Mouse (Mus musculus): ENCODE measurements around the gene Sntb2. TPM values are rescaled to one million over a fixed set of nuclear protein-coding genes. Genes with fewer than 3 reads are reported as not detected.
"Not testable (repeated sequence)": the region's sequence is repeated elsewhere in the genome, so short reads cannot be mapped to it uniquely, and the experiment has no call there.

The Sntb2 gene
- polyA plus RNA-seq, 1 experiment from 2014 or later, result 1.3 TPM

DNA sequence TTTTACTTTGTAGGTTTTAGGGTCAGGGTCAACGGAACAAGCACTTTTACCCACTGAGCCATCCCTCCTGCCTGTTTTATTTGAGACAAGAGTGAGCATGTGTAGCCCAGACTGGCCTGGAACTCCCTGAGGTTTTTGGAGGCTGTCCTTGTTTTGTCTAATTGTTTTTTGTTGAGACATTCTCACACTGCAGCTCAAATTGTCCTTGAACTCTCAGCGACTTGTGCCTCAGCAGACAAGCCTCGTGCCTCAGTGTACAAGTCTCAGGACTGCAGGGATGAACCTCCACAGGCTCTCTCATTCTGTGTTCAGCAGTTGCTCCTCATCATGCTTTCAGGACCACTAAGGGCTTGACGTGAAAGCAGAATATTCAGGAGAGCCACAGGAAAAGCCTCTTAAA lies 16.2 kb downstream of the Sntb2 start:
- Histone ChIP-seq H3K4me2 (no peak overlapping the region), H3K4me1 (replicated peaks) (no peaks in the 10 kb centered on the region), H3K9me3 (replicated peaks) (no peaks in the 10 kb centered on the region), H3K27me3 (no peaks in the 10 kb centered on the region), H3K36me3 (replicated peaks) (no peaks in the 10 kb centered on the region), H3K4me3 (replicated peaks) (no peak overlapping the region), H3K9ac (no peak overlapping the region), H3K27ac (replicated peaks) (no peak overlapping the region)
- WGBS (ENCODE audit: insufficient replicate concordance), result 51% methylated on average over 4 of the region's 4 CpGs
- no peak for ATAC-seq (ENCODE audit: insufficient read depth)

DNA sequence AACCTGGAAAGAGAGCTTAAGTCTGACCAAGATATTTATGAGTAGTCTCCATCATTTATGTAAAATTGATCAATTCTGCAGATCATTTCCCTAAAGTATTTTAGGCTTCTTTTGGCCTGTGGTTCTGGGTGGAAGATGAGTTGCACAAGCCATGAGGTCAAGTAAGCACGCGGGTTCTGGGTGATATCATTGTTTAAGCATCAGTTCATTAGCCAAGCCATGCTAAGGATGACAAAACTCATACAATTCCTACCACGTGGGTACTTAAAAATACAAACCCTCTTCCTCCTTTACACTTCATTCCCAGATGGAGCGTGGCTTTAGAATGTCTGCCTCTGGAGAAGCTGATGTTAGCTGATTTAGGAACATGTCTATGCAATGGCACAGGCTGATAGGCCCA lies 18.0 kb downstream of the Sntb2 start:
- Histone ChIP-seq H3K4me1 (replicated peaks) (no peaks in the 10 kb centered on the region), H3K9me3 (replicated peaks) (no peaks in the 10 kb centered on the region), H3K4me3 (replicated peaks) (no peak overlapping the region), H3K27ac (replicated peaks) (no peak overlapping the region), H3K4me2 (no peak overlapping the region), H3K27me3 (no peaks in the 10 kb centered on the region), H3K9ac (no peak overlapping the region), H3K36me3 (replicated peaks) (no peaks in the 10 kb centered on the region)
- 60% methylated on average over 4 of the region's 4 CpGs for WGBS (ENCODE audit: insufficient replicate concordance)
- no peak for ATAC-seq (ENCODE audit: insufficient read depth)

DNA sequence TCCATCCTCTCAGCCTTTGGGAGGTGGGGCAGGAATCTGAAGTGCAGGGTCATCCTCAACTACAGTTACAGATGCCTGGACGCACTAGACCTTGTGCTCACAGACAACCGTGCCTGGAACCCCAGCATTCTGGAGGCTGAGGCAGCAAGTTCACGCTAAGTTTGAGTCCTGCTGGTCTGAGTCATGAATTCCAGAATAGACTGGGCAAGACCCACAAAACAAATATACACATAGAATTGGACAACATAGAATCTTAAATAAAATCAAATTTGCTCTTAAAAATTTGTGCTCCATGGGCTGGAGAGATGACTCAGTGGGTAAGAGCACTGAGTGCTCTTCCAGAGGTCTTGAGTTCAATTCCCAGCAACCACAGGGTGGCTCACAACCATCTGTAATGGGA lies 21.5 kb downstream of the Sntb2 start:
- Histone ChIP-seq H3K36me3 (replicated peaks) (no peaks in the 10 kb centered on the region), H3K27me3 (no peaks in the 10 kb centered on the region), H3K4me2 (no peak overlapping the region), H3K27ac (replicated peaks) (no peak overlapping the region), H3K9me3 (replicated peaks) (no peaks in the 10 kb centered on the region), H3K4me3 (replicated peaks) (no peak overlapping the region), H3K9ac (no peak overlapping the region), H3K4me1 (replicated peaks) (no peaks in the 10 kb centered on the region)
- WGBS (ENCODE audit: insufficient replicate concordance), result 78% methylated on average over 3 of the region's 3 CpGs
- ATAC-seq (ENCODE audit: insufficient read depth), result no peak

DNA sequence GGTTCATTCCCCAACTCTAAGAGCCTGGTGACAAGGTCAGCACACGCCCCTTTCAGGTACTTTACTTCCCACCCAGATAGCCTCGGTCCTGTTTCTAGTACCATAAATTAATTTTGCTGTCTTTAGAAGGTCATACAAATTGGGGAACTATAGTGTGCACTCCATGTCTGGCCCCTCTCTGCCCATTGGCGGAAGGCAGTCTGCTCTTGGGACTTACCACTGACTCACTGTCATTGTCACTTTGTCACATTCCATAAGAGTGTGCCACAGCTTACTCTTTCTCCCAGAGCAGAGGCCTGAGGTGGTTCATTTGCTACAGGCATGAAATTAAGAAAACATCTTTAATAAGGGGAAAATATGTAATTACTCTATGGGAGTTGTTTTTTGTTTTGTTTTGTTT lies 22.7 kb downstream of the Sntb2 start:
- Histone ChIP-seq H3K9me3 (replicated peaks) (no peaks in the 10 kb centered on the region), H3K9ac (no peak overlapping the region), H3K4me1 (replicated peaks) (no peaks in the 10 kb centered on the region), H3K27ac (replicated peaks) (no peak overlapping the region), H3K27me3 (no peaks in the 10 kb centered on the region), H3K36me3 (replicated peaks) (no peaks in the 10 kb centered on the region), H3K4me2 (no peak overlapping the region), H3K4me3 (replicated peaks) (no peak overlapping the region)
- 49% methylated on average over 3 of the region's 3 CpGs for WGBS (ENCODE audit: insufficient replicate concordance)
- no peak for ATAC-seq (ENCODE audit: insufficient read depth)

DNA sequence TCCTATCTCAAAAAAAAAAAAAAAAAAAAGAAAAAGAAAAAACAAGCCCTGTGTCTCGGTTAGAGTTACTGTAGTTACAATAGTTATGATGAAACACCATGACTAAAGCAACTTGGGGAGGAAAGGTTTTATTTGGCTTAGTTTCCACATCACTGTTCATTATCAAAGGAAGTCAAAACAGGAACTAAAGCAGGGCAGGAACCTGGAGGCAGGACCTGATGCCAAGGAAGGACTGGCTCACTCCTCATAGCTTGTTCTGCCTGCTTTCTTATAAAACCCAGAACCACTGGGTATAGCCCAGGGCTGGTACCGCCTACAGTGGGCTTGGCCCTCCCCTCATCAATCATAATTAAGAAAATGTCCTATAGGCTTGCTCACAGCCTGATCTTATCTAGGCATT lies 24.1 kb downstream of the Sntb2 start:
- Histone ChIP-seq H3K4me1 (replicated peaks) (no peaks in the 10 kb centered on the region), H3K27ac (replicated peaks) (no peak overlapping the region), H3K4me3 (replicated peaks) (no peak overlapping the region), H3K36me3 (replicated peaks) (no peaks in the 10 kb centered on the region), H3K4me2 (no peak overlapping the region), H3K9me3 (replicated peaks) (no peaks in the 10 kb centered on the region), H3K27me3 (no peaks in the 10 kb centered on the region), H3K9ac (no peak overlapping the region)
- 41% methylated on average over 2 of the region's 2 CpGs for WGBS (ENCODE audit: insufficient replicate concordance)
- ATAC-seq (ENCODE audit: insufficient read depth), result no peak

DNA sequence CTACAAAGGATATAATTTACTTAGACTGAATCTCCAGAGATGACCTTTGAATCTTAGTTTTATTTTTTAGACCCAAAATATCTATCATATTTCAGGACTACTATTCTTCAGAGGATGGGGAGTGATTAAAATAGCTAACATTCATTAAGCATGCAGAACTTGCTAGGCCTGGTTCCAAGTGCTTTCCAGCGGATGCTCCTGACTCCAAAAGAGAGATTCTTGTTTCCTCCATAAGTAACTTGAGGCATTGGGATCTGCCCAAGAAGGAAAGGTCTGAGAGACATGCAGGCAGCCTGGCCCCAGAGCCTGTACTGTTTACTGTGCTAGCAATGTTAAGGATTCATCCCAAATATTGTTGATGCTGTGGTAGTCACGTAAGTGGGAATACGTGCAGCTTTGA lies 26.8 kb downstream of the Sntb2 start:
- no peaks in the 10 kb centered on the region for H3K27me3 ChIP-seq
- no peaks in the 10 kb centered on the region for H3K36me3 ChIP-seq (replicated peaks)
- H3K4me3 ChIP-seq (replicated peaks), result no peak overlapping the region
- H3K9ac ChIP-seq, result no peak overlapping the region
- H3K9me3 ChIP-seq (replicated peaks), result no peaks in the 10 kb centered on the region
- 71% methylated on average over 3 of the region's 3 CpGs for WGBS (ENCODE audit: insufficient replicate concordance)
- H3K4me2 ChIP-seq, result no peak overlapping the region
- H3K4me1 ChIP-seq (replicated peaks), result no peaks in the 10 kb centered on the region
- H3K27ac ChIP-seq (replicated peaks), result no peak overlapping the region
- ATAC-seq (ENCODE audit: insufficient read depth), result no peak

DNA sequence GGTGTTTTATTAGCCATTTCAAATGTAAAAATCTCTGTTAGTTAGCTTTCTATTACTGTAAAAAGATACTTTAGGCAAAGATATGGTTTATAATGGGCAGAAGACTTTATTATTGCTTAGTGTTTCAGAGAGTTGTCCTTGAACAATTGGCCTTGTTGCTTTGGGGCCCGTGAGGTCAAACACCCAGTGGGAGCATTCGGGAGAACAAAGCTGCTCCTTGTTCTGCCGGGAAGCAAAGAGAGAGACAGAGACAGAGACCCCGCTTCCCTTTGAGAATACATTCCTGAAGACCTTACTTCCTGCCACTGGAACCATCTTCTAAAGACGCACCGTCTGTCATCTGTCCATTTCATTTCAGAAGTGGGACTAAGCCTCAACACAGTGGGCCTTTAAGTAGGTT lies 27.8 kb downstream of the Sntb2 start:
- no peaks in the 10 kb centered on the region for H3K36me3 ChIP-seq (replicated peaks)
- H3K27ac ChIP-seq (replicated peaks), result no peak overlapping the region
- no peak overlapping the region for H3K9ac ChIP-seq
- no peak overlapping the region for H3K4me3 ChIP-seq (replicated peaks)
- no peaks in the 10 kb centered on the region for H3K4me1 ChIP-seq (replicated peaks)
- H3K27me3 ChIP-seq, result no peaks in the 10 kb centered on the region
- no peak overlapping the region for H3K4me2 ChIP-seq
- ATAC-seq (ENCODE audit: insufficient read depth), result no peak
- no peaks in the 10 kb centered on the region for H3K9me3 ChIP-seq (replicated peaks)
- 68% methylated on average over 6 of the region's 6 CpGs for WGBS (ENCODE audit: insufficient replicate concordance)

DNA sequence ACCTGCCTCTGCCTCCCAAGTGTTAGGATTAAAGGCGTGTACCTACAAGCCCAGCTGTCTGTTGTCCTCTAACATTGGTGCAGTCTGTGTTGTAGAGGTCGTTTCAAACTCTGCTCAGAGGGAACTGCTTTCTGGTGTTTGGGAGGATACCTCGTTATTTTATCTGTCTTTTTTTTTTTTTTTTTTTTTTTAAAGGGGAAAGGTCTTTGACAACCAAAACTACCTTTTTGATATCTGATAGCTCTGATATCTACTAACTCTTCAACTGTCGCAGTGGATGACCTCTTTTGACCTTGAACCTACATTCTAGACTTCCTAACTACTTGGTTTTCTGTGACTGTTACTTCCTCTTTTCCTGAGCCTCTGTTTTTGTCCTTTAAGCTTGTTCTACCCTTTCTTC lies 29.0 kb downstream of the Sntb2 start:
- WGBS (ENCODE audit: insufficient replicate concordance), result 21% methylated on average over 4 of the region's 4 CpGs
- ATAC-seq (ENCODE audit: insufficient read depth), result no peak
- Histone ChIP-seq H3K9ac (no peak overlapping the region), H3K4me1 (replicated peaks) (no peaks in the 10 kb centered on the region), H3K9me3 (replicated peaks) (no peaks in the 10 kb centered on the region), H3K27me3 (no peaks in the 10 kb centered on the region), H3K4me3 (replicated peaks) (no peak overlapping the region), H3K4me2 (no peak overlapping the region), H3K27ac (replicated peaks) (no peak overlapping the region), H3K36me3 (replicated peaks) (no peaks in the 10 kb centered on the region)

DNA sequence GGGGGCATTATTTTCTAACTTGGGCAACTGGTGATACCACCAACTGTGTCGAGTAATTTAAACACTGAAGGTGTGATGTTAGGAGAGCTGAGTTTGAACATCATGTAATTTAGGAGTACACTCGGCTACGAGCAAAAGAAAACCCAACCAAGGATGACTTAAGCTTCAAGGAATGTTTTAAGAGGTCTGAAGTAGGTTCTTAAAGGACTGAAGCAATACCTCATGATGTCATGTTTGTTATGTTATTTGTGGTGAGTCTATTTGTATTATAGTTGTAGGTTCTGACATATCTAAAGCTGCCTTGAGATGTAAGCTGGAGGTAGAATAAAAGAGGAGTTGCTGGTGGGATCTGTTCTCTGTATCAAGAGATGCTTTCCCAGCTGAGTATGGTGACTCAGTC lies 34.4 kb downstream of the Sntb2 start:
- ATAC-seq (ENCODE audit: insufficient read depth), result no peak
- H3K27me3 ChIP-seq, result no peaks in the 10 kb centered on the region
- no peaks in the 10 kb centered on the region for H3K9me3 ChIP-seq (replicated peaks)
- H3K4me2 ChIP-seq, result no peak overlapping the region
- H3K4me1 ChIP-seq (replicated peaks), result 0 out of 2 replicates have a peak, but pooled peaks cover 2% of the 10 kb centered on the region
- H3K4me3 ChIP-seq (replicated peaks), result no peak overlapping the region
- H3K27ac ChIP-seq (replicated peaks), result no peak overlapping the region
- 69% methylated on average over 3 of the region's 3 CpGs for WGBS (ENCODE audit: insufficient replicate concordance)
- H3K36me3 ChIP-seq (replicated peaks), result no peaks in the 10 kb centered on the region
- no peak overlapping the region for H3K9ac ChIP-seq

DNA sequence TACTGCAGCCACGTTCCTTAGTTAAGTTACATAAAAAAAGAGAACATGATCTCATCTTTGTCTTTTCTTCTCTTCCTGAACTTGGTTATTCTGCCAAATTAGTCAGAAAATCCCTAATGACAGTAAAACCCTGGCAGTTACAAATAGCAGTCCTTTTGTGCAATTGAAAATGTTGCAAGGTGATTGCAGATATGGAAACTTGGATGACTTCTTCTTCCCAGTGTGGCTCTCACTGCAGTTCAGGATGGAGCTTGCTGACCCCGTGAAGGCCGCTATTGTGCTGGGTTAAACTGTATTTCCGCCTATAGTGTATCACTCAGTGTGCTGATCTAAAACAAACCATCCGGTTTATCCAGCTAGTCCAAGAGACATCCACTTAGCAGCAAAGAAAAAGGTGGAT lies 36.4 kb downstream of the Sntb2 start:
- Histone ChIP-seq H3K9me3 (replicated peaks) (no peaks in the 10 kb centered on the region), H3K27ac (replicated peaks) (no peak overlapping the region), H3K4me1 (replicated peaks) (0 out of 2 replicates have a peak, but pooled peaks cover 2% of the 10 kb centered on the region), H3K36me3 (replicated peaks) (no peaks in the 10 kb centered on the region), H3K9ac (no peak overlapping the region), H3K27me3 (no peaks in the 10 kb centered on the region), H3K4me3 (replicated peaks) (no peak overlapping the region), H3K4me2 (no peak overlapping the region)
- 53% methylated on average over 5 of the region's 5 CpGs for WGBS (ENCODE audit: insufficient replicate concordance)
- no peak for ATAC-seq (ENCODE audit: insufficient read depth)

DNA sequence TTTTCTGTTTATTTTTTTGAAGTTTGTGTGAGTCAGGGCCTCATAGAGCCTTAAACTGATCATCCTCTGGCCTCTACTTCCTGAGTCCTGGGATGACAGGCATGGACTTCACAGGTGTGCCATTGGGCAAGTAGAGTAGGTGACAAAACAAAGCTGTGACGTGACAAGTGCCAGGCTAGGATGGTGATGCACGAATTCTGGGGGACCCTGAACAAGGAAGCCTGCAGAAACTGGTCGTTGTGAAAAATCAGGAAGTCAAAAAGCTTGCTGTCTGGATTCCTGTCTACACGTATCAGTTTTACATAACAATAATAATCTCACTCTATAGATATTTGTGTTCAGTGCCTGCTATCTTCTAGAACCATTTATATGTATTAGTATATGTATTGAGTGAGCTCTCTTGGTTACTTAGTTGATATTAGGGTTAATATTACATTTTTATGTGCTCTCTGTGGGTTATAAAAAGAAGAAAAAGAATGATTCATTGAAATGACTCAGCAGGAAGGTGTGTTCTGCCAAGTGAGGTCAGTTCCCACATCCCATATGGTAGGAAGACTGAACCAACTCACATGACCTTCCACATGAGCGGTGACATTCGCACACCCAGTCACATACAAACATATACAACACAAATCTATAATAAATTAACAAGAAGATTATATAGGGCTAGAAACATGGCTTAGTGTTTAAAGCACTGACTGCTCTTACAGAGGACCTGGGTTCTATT lies 37.2 kb downstream of the Sntb2 start:
- Histone ChIP-seq H3K4me3 (replicated peaks) (no peak overlapping the region), H3K9me3 (replicated peaks) (no peaks in the 10 kb centered on the region), H3K4me1 (replicated peaks) (0 out of 2 replicates have a peak, but pooled peaks cover 2% of the 10 kb centered on the region), H3K36me3 (replicated peaks) (no peaks in the 10 kb centered on the region), H3K9ac (no peak overlapping the region), H3K27ac (replicated peaks) (0 out of 2 replicates have a peak overlapping the region, but pooled peaks have one; percentile 29), H3K27me3 (no peaks in the 10 kb centered on the region), H3K4me2 (no peak overlapping the region)
- WGBS (ENCODE audit: insufficient replicate concordance), result 28% methylated on average over 6 of the region's 6 CpGs
- no peak for ATAC-seq (ENCODE audit: insufficient read depth)

DNA sequence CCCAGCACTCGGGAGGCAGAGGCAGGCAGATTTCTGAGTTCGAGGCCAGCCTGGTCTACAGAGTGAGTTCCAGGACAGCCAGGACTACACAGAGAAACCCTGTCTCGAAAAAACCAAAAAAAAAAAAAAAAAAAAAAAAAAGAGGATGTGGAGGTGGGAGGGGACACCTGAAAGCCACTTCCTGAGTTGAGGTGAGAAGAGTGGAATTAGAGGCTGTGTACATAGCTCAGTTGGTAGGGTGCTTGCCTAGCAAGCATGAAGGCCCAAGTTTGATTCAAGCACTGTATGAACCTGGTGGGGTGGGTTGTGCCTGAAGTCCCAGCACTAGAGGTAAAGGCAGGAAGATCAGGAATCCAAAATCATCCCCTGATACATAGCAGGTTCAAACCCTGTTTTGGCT lies 38.0 kb downstream of the Sntb2 start:
- H3K4me1 ChIP-seq (replicated peaks); H3K36me3 ChIP-seq (replicated peaks); H3K27me3 ChIP-seq; ATAC-seq (ENCODE audit: insufficient read depth); H3K4me2 ChIP-seq; H3K4me3 ChIP-seq (replicated peaks); H3K27ac ChIP-seq (replicated peaks); H3K9me3 ChIP-seq (replicated peaks); H3K9ac ChIP-seq: not testable (repeated sequence)
- 78% methylated on average over 2 of the region's 3 CpGs for WGBS (ENCODE audit: insufficient replicate concordance)

All from liver, embryonic 15.5 days (tissue).